Mouse (Mus musculus) heart, adult 2 months (tissue): ENCODE measurements around the gene Il2ra.

Experiments
- CTCF ChIP-seq: fragments of 200-600 bp; IDR thresholded peaks from 2 replicates; pipeline ENCODE4 v1.8.1; 2022; ENCODE audit warnings: antibody characterized with exemption, mild to moderate bottlenecking, moderate library complexity
- EP300 ChIP-seq: fragments of 200-500 bp; IDR thresholded peaks from 2 replicates; pipeline ENCODE4 v1.6.1; 2011; ENCODE audit warnings: low read depth, low read length, control low read depth; ENCODE audit not compliant: insufficient read depth
- POLR2A ChIP-seq: fragments of 200-500 bp; IDR thresholded peaks from 2 replicates; pipeline ENCODE4 v1.6.1; 2011; ENCODE audit warnings: mild to moderate bottlenecking, low read depth, low read length, control low read depth; ENCODE audit not compliant: insufficient read depth

DNA sequence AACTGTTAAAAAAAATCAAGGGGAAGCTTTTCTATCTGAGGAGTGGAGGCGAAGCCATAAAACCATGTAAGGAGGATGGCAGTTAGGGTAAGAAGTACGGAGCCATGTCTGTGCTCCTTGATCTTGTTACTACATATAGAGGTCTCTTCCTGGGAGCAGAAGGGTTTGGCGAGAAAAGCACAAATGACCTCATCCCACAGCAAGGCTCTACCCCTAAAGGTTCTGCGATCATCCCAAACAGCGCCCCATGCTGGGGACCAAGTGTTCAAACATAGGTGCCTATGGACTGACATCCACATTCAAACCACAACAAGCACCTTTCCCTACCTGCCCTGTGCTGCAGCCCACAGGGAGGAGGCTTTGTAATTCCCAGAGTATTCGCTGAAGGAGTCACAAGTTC, 21.8 kb downstream of the Il2ra start:
- no peak for TF ChIP-seq EP300
- TF ChIP-seq POLR2A: no peak
- TF ChIP-seq CTCF: no peak; the same call in 1 of the 2 replicates
